Mouse (Mus musculus): ENCODE data around the gene Pa2g4. TPM values are rescaled to one million over a fixed set of nuclear protein-coding genes. Genes with fewer than 3 reads are reported as not detected.
"Not testable (repeated sequence)": the region's sequence is repeated elsewhere in the genome, so short reads cannot be mapped to it uniquely, and the experiment has no call there.

Gene Pa2g4
- total and polyA plus RNA-seq, 3 experiments: 232 to 663 (median 298) TPM

GRCm38 (mm10) chr10:128556286-128556685, 9.5 kb downstream of the Pa2g4 start (continued):
- TF ChIP-seq RAD21 (IDR thresholded peaks at IDR 0.05; ENCODE audit: low read depth, low read length) (peak; percentile 18), ETS1 (IDR thresholded peaks at IDR 0.05; ENCODE audit: low read depth, low read length) (0 out of 2 replicates have a peak, but pooled peaks have one; percentile 7), MAZ (IDR thresholded peaks at IDR 0.05; ENCODE audit: low read depth, low read length) (no peak), MEF2A (IDR thresholded peaks at IDR 0.05; ENCODE audit: extremely low read depth, insufficient replicate concordance, low read depth, low read length, poor library complexity, severe bottlenecking) (no peak), POLR2AphosphoS5 (IDR thresholded peaks at IDR 0.05; ENCODE audit: borderline replicate concordance, low read depth, low read length) (no peak), NELFE (IDR thresholded peaks at IDR 0.05; ENCODE audit: low read depth, low read length) (no peak), BHLHE40 (IDR thresholded peaks at IDR 0.05; ENCODE audit: borderline replicate concordance, low read depth, low read length) (no peak), E2F4 (IDR thresholded peaks at IDR 0.05; ENCODE audit: borderline replicate concordance, low read depth, low read length) (no peak), POLR2AphosphoS2 (IDR thresholded peaks at IDR 0.05; ENCODE audit: low read length) (no peak), MYC (IDR thresholded peaks at IDR 0.05; ENCODE audit: low read depth, low read length) (peak; percentile 86), CHD2 (IDR thresholded peaks at IDR 0.05; ENCODE audit: low read length) (no peak), NRF1 (IDR thresholded peaks at IDR 0.05; ENCODE audit: insufficient read depth, low read depth, low read length, poor library complexity, severe bottlenecking) (no peak), USF2 (IDR thresholded peaks at IDR 0.05; ENCODE audit: borderline replicate concordance in 1 of 2, insufficient read depth in 1 of 2, low read depth in 1 of 2, low read length in 2 of 2) (no peak), ELF1 (IDR thresholded peaks at IDR 0.05; ENCODE audit: low read depth, low read length) (no peak), MXI1 (IDR thresholded peaks at IDR 0.05; ENCODE audit: low read depth, low read length) (no peak), MYB (IDR thresholded peaks at IDR 0.05; ENCODE audit: low read depth, low read length) (no peak), KAT2A (conservative IDR thresholded peaks at IDR 0.05; ENCODE audit: low read depth, low read length) (no peak), ZKSCAN1 (IDR thresholded peaks at IDR 0.05; ENCODE audit: low read depth, low read length) (no peak), JUND (IDR thresholded peaks at IDR 0.05; ENCODE audit: low read depth, low read length) (no peak), RCOR1 (IDR thresholded peaks at IDR 0.05; ENCODE audit: low read depth, low read length) (no peak), MAFK (IDR thresholded peaks at IDR 0.05; ENCODE audit: borderline replicate concordance, low read depth, low read length) (no peak)

GRCm38 (mm10) chr10:128555567-128555966, 10.2 kb downstream of the Pa2g4 start:
- H3K27ac ChIP-seq (ENCODE audit: control insufficient read depth, low read depth, low read length); H3K36me3 ChIP-seq (ENCODE audit: control insufficient read depth in 1 of 2, insufficient read depth in 2 of 2, low read length in 2 of 2); H3K4me1 ChIP-seq (ENCODE audit: control insufficient read depth in 1 of 2, insufficient read depth in 2 of 2, low read length in 2 of 2); H3K9ac ChIP-seq (ENCODE audit: control insufficient read depth, low read depth, low read length, poor library complexity, severe bottlenecking); H3K79me2 ChIP-seq (ENCODE audit: control insufficient read depth, insufficient read depth, low read length, poor library complexity); H3K4me3 ChIP-seq (ENCODE audit: control insufficient read depth in 1 of 2, insufficient read depth in 1 of 2, low read depth in 2 of 2, low read length in 2 of 2); H3K27me3 ChIP-seq (ENCODE audit: control insufficient read depth in 1 of 2, insufficient read depth in 2 of 2, low read length in 2 of 2); H3K9me3 ChIP-seq (replicated peaks; ENCODE audit: insufficient read depth, low read length): not testable (repeated sequence)
- DNase-seq (ENCODE audit: low read depth, low spot score): peak; percentile 60
- TF ChIP-seq ETS1 (IDR thresholded peaks at IDR 0.05; ENCODE audit: low read depth, low read length) (0 out of 2 replicates have a peak, but pooled peaks have one; percentile 18), TBP (IDR thresholded peaks at IDR 0.05; ENCODE audit: low read depth, low read length) (peak; percentile 86), ZNF384 (IDR thresholded peaks at IDR 0.05; ENCODE audit: low read depth, low read length) (peak; percentile 66; the same call in 1 of the 2 replicates)
